Mouse (Mus musculus) urinary bladder, postnatal 14 days (tissue): ENCODE measurements around the gene Mrrf.

ENCODE experiments used
- DNase-seq: peaks from one replicate; pipeline ENCODE4 v3.0.0; 2021; ENCODE audit warnings: low spot score

The Mrrf gene

GRCm38 (mm10) chr2:36234526-36235368, 98.6 kb downstream of the Mrrf start:
- no peak for DNase-seq

GRCm38 (mm10) chr2:36235917-36236316, 99.7 kb downstream of the Mrrf start:
- peak; percentile 34 for DNase-seq

GRCm38 (mm10) chr2:36236889-36237288, 100.7 kb downstream of the Mrrf start:
- DNase-seq, result no peak

GRCm38 (mm10) chr2:36237557-36237956, 101.4 kb downstream of the Mrrf start:
- no peak for DNase-seq

- no peak for DNase-seq
Observed at GRCm38 (mm10) chr2:36238467-36238866, 102.3 kb downstream of the Mrrf start.

GRCm38 (mm10) chr2:36238951-36239350, 102.8 kb downstream of the Mrrf start:
- no peak for DNase-seq
